Mouse (Mus musculus) midbrain, embryonic 15.5 days (tissue): ENCODE measurements at regions not wholly inside any gene's neighbourhood (a gene's known extent, or its start where the extent isn't known, plus 50 kb on each side); places are given as distances from the start of the nearest gene placed in this dataset.

Experiments
- ATAC-seq: fragments of 200-750 bp; cut with Nextera tagmentation; replicated peaks from 2 replicates; pipeline ENCODE4 v1.8.0; 2017; ENCODE audit warnings: moderate TSS enrichment
- H3K27ac ChIP-seq: fragments of 300-500 bp; sonication (generic); 2 replicates; pipeline ENCODE4 v1.5.1; 2015; ENCODE audit warnings: mild to moderate bottlenecking, inconsistent platforms
- H3K27me3 ChIP-seq: fragments of 300-500 bp; sonication (generic); replicated peaks from 2 replicates; pipeline ENCODE4 v1.6.1; 2015; ENCODE audit warnings: inconsistent platforms
- H3K36me3 ChIP-seq: fragments of 300-500 bp; sonication (generic); replicated peaks from 2 replicates; pipeline ENCODE4 v1.6.1; 2015; ENCODE audit warnings: inconsistent platforms
- H3K4me1 ChIP-seq: fragments of 300-500 bp; sonication (generic); 2 replicates; pipeline ENCODE4 v1.6.1; 2015; ENCODE audit warnings: inconsistent platforms
- H3K4me2 ChIP-seq: fragments of 300-500 bp; sonication (generic); 2 replicates; pipeline ENCODE4 v1.6.1; 2015; ENCODE audit warnings: inconsistent platforms, mild to moderate bottlenecking, moderate library complexity
- H3K4me3 ChIP-seq: fragments of 300-500 bp; sonication (generic); 2 replicates; pipeline ENCODE4 v1.5.1; 2015; ENCODE audit warnings: mild to moderate bottlenecking, inconsistent platforms
- H3K9ac ChIP-seq: fragments of 300-500 bp; sonication (generic); 2 replicates; pipeline ENCODE4 v1.6.1; 2015; ENCODE audit warnings: mild to moderate bottlenecking, inconsistent platforms
- H3K9me3 ChIP-seq: fragments of 300-500 bp; sonication (generic); 2 replicates; pipeline ENCODE4 v1.6.1; 2016; ENCODE audit warnings: inconsistent platforms
- WGBS: fragments of 180-500 bp; shearing (Covaris S2); methylation state at CpG from one replicate; pipeline ENCODE4 v1.1.7; 2015; ENCODE audit warnings: mixed read lengths; 5-methylcytosine and 5-hydroxymethylcytosine counted together

DNA sequence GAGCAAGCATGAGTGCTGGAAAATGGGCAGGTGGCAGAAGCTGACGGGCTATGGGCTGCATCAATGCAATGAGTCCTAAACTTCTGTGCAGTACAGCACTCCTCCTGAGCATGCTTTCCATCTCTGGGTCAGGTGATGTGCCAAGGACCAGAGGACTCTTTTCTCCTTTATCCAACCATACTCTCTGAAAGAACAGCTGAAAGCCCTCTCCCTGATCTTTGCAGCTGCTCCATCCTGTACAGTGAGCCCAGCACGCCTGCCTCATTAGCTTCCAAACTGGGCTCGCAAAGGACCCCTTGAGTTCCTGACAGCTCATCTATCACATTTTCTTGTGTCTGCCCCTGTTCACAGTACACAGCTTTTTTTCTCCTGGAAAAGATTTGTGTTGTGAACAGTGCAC, 52.3 kb upstream of the Irs2 start:
- Histone ChIP-seq H3K4me1 (no peaks in the 10 kb centered on the region), H3K36me3 (no peaks in the 10 kb centered on the region), H3K27ac (no peak overlapping the region), H3K27me3 (no peaks in the 10 kb centered on the region), H3K9me3 (no peaks in the 10 kb centered on the region), H3K9ac (no peak overlapping the region), H3K4me3 (no peak overlapping the region), H3K4me2 (no peak overlapping the region)
- WGBS: 80% methylated on average over 3 of the region's 3 CpGs
- ATAC-seq: no peak

DNA sequence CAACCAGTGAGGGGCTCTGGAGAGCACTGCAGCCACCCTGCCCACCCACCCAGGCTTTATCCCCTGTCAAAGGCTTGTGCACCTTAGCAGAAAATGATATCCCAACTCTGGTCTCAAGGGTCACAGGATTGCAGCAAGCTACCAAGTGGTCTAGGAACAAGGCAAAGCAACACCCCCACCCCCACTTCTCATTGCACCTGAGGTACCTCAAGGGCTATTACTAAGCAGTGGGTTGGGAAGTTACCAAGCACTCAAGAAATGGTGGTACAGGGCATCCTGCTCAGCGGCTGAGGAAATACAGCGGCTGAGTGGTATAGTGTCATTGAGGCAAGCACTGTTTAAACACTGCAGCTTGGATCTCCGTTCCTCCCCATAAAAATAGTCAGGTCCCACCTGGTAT, 50.1 kb upstream of the Irs2 start:
- no peak overlapping the region for H3K4me3 ChIP-seq
- H3K4me1 ChIP-seq: no peaks in the 10 kb centered on the region
- H3K4me2 ChIP-seq: no peak overlapping the region
- H3K27me3 ChIP-seq: no peaks in the 10 kb centered on the region
- ATAC-seq: no peak
- WGBS: 96% methylated on average over 3 of the region's 3 CpGs
- H3K27ac ChIP-seq: no peak overlapping the region
- no peak overlapping the region for H3K9ac ChIP-seq
- no peaks in the 10 kb centered on the region for H3K36me3 ChIP-seq
- H3K9me3 ChIP-seq: no peaks in the 10 kb centered on the region
